Mouse (Mus musculus) intestine, postnatal 0 days (tissue): ENCODE measurements around the gene Chd2. TPM values are rescaled to one million over a fixed set of nuclear protein-coding genes. Genes with fewer than 3 reads are reported as not detected.

ENCODE experiments used
- ATAC-seq: fragments of 200-750 bp; cut with Nextera tagmentation; 2 replicates; pipeline ENCODE4 v1.8.0; 2017; ENCODE audit warnings: mild to moderate bottlenecking, moderate TSS enrichment, moderate library complexity
- H3K27ac ChIP-seq: fragments of 300-500 bp; sonication (generic); 2 replicates; pipeline ENCODE4 v1.5.1; 2014; ENCODE audit warnings: mild to moderate bottlenecking, low read depth, low read length, moderate library complexity
- H3K27me3 ChIP-seq: fragments of 300-500 bp; sonication (generic); replicated peaks from 2 replicates; pipeline ENCODE4 v1.6.1; 2014; ENCODE audit warnings: low read length, mixed read lengths; ENCODE audit not compliant: control insufficient read depth, insufficient read depth
- H3K36me3 ChIP-seq: fragments of 300-500 bp; sonication (generic); 2 replicates; pipeline ENCODE4 v1.6.1; 2014; ENCODE audit warnings: mild to moderate bottlenecking, moderate library complexity; ENCODE audit not compliant: control insufficient read depth, insufficient read depth
- H3K4me1 ChIP-seq: fragments of 300-500 bp; sonication (generic); replicated peaks from 2 replicates; pipeline ENCODE4 v1.6.1; 2014; ENCODE audit warnings: antibody characterized with exemption, low read length, mixed read lengths; ENCODE audit not compliant: control insufficient read depth, insufficient read depth
- H3K4me2 ChIP-seq: fragments of 300-500 bp; sonication (generic); replicated peaks from 2 replicates; pipeline ENCODE4 v1.6.1; 2014; ENCODE audit warnings: low read depth, mild to moderate bottlenecking, moderate library complexity
- H3K4me3 ChIP-seq: fragments of 300-500 bp; sonication (generic); 2 replicates; pipeline ENCODE4 v1.5.1; 2014; ENCODE audit warnings: low read depth, low read length
- H3K9ac ChIP-seq: fragments of 300-500 bp; sonication (generic); 2 replicates; pipeline ENCODE4 v1.6.1; 2014; ENCODE audit warnings: mild to moderate bottlenecking, low read depth, low read length
- H3K9me3 ChIP-seq: fragments of 300-500 bp; sonication (generic); 2 replicates; pipeline ENCODE4 v1.6.1; 2016; ENCODE audit warnings: mixed run types; ENCODE audit not compliant: control insufficient read depth
- CTCF ChIP-seq: sonication (generic); IDR thresholded peaks from 2 replicates; pipeline ENCODE4 v1.5.1; 2016; ENCODE audit warnings: low read depth, mild to moderate bottlenecking, control low read depth, antibody characterized with exemption, moderate library complexity
- WGBS: fragments of 180-500 bp; shearing (Covaris S2); extraction: QIAGEN DNeasy Blood & Tissue Kit; methylation state at CpG from one replicate; pipeline ENCODE4 v1.1.7; 2014; 5-methylcytosine and 5-hydroxymethylcytosine counted together
- polyA plus RNA-seq: library from polyadenylated mRNA; unstranded; fragments of >200 nt; fragmentation: Nextera tagmentation; extraction: Ambion mirVana; gene quantifications from 2 replicates; pipeline ENCODE4 v1.2.1, GENCODE M21; 2015

The Chd2 gene
- polyA plus RNA-seq, 1 experiment from 2014 or later, result 19.3 TPM

DNA sequence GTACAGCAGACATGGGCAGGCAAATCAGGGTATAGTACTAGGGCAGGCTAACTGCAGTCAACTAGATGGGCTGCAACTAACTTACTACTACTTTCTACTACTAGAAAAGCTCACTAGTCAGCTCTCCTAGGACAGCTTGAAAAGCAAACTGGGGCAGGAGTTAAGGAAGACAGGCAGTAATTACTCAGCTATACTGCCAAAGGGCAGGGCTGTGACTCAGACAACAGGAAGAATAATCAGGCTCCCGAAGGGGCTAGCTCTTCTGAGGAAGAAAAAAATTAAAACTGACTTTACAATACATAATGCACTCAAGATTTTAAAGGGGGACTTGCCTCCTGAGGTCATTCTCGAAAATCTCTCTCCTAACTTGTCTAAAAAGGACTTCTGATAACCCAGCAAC is 8.2 kb downstream of the Chd2 start:
- Histone ChIP-seq H3K4me2 (peak overlapping the region; percentile 52), H3K36me3 (no peaks in the 10 kb centered on the region; the same call in 1 of the 2 replicates), H3K27me3 (no peaks in the 10 kb centered on the region), H3K27ac (peak overlapping the region; percentile 86), H3K4me1 (peaks cover 35% of the 10 kb centered on the region), H3K9ac (0 out of 2 replicates have a peak overlapping the region, but pooled peaks have one; percentile 23), H3K9me3 (no peaks in the 10 kb centered on the region), H3K4me3 (0 out of 2 replicates have a peak overlapping the region, but pooled peaks have one; percentile 13)
- ATAC-seq, result no peak
- WGBS, result 19% methylated on average over 2 of the region's 2 CpGs
- TF ChIP-seq CTCF, result no peak

DNA sequence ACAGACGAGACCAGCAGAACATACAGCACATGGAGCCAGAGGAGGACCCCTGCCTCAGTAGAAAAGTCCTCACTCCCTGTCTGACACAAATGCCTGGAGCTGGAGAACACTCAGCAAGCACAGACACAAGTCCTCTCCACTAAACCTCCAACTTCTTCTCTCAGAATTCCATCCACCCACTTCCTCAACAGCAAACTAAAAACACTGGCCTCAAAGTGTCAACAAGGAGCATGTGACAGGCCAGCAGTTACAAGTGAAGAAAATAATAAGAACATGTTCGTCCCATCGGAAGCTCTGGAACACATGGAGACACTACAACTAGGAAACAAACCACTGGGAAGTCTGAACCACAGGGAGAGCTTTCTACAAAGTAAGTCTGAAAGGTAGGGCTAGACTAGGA is 8.7 kb downstream of the Chd2 start:
- TF ChIP-seq CTCF, result no peak
- WGBS, result 25% methylated on average over 3 of the region's 3 CpGs
- H3K9me3 ChIP-seq, result no peaks in the 10 kb centered on the region
- H3K4me3 ChIP-seq, result 0 out of 2 replicates have a peak overlapping the region, but pooled peaks have one; percentile 6
- peak overlapping the region; percentile 86 for H3K27ac ChIP-seq
- H3K4me2 ChIP-seq, result peak overlapping the region; percentile 52
- no peaks in the 10 kb centered on the region; the same call in 1 of the 2 replicates for H3K36me3 ChIP-seq
- H3K9ac ChIP-seq, result no peak overlapping the region
- peaks cover 35% of the 10 kb centered on the region for H3K4me1 ChIP-seq
- no peaks in the 10 kb centered on the region for H3K27me3 ChIP-seq
- ATAC-seq, result no peak

DNA sequence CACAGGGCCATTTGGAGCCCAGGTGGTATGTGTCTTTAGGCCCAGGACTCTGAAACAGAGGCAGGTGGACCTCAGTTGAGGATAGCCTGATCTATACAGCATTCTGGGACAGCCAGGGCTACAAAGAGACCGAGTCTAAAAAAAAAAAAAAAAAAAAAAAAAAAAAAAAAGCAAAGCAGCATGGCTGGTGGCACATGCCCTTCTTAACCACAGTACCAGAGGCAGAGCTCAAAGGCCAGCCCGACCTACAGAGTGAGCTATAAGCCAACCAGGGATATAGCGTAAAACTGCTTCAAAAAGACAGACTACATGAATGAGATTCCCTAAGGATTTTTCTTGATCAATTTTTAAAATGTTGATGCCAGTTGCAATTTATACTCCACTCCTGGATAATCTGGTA is 9.5 kb downstream of the Chd2 start:
- Histone ChIP-seq H3K4me3 (no peak overlapping the region), H3K9me3 (no peaks in the 10 kb centered on the region), H3K4me1 (peaks cover 35% of the 10 kb centered on the region), H3K9ac (no peak overlapping the region), H3K27me3 (no peaks in the 10 kb centered on the region), H3K36me3 (no peaks in the 10 kb centered on the region; the same call in 1 of the 2 replicates), H3K27ac (no peak overlapping the region), H3K4me2 (no peak overlapping the region)
- ATAC-seq, result no peak
- TF ChIP-seq CTCF, result no peak
- 53% methylated on average over 3 of the region's 3 CpGs for WGBS

DNA sequence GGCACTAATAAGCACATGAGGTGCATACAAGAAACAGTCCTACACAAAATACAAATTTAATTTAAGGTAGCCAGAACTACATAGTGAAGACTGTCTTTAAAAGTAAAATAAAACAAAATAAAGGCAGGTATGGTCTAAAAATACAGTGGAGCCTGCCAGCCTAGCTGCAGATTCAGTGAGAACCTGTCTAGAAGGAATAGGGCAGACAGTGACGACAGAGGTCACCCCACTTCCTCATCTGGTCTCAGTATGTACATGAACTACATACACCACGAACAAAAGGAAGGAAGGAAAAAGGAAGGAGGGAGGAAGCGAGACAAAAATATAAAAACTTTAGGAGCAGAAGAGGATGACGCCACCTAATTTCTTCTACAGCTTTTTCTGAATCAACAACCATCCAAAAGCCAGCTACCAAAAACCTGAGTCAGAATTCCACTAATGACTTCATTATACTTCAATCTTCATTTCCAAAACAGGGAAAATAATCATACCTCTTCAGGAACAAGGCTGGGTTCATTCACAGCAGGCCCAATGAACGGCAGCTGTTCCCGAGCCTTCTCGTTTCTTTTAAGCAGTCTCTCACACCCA is 10.0 kb downstream of the Chd2 start:
- H3K36me3 ChIP-seq, result no peaks in the 10 kb centered on the region; the same call in 1 of the 2 replicates
- H3K4me2 ChIP-seq, result no peak overlapping the region
- H3K9me3 ChIP-seq, result no peaks in the 10 kb centered on the region
- no peak overlapping the region for H3K27ac ChIP-seq
- 58% methylated on average over 7 of the region's 7 CpGs for WGBS
- H3K4me1 ChIP-seq, result peaks cover 35% of the 10 kb centered on the region
- TF ChIP-seq CTCF, result no peak
- no peak for ATAC-seq
- no peak overlapping the region for H3K4me3 ChIP-seq
- H3K9ac ChIP-seq, result no peak overlapping the region
- no peaks in the 10 kb centered on the region for H3K27me3 ChIP-seq

DNA sequence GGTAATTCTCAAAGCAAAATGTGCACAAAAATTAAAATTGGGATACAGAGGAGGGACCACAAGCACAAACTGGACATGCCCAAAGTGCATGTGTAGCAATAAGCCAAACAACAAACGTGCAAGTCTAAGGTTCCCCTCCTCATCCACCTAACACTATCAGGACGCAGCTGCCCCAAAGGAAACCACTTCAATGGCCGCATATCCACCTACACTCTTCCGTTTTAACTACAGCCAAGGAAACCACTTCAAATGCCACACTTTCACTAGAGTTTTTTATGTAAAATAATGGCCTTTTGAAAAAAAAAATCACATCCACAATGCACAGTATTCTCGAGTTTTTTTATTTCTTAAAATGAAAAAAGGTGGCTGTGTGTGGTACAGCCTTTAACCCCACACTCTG is 10.8 kb downstream of the Chd2 start:
- Histone ChIP-seq H3K27me3 (no peaks in the 10 kb centered on the region), H3K9me3 (no peaks in the 10 kb centered on the region), H3K4me2 (no peak overlapping the region), H3K27ac (no peak overlapping the region), H3K36me3 (no peaks in the 10 kb centered on the region; the same call in 1 of the 2 replicates), H3K9ac (no peak overlapping the region), H3K4me3 (no peak overlapping the region), H3K4me1 (peaks cover 35% of the 10 kb centered on the region)
- ATAC-seq, result no peak
- WGBS, result 74% methylated on average over 5 of the region's 5 CpGs
- TF ChIP-seq CTCF, result no peak

DNA sequence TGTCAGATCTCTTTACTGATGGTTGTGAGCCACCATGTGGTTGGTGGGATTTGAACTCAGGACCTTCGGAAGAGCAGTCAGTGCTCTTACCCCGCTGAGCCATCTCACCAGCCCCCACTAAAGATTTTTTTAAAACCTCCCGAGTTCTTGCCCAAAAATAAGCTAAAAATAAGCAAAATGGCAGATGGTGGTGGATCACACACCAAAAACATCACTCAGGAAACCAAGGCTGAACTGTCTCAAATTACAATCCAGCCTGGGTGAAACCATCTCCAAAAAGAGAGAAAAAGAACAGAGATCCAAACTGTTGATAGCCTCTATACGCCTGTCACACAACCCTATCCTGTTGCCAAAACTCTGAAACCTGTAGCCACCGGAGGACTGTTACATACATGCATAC is 11.5 kb downstream of the Chd2 start:
- TF ChIP-seq CTCF, result no peak
- H3K27ac ChIP-seq, result no peak overlapping the region
- no peak overlapping the region for H3K4me3 ChIP-seq
- peaks cover 33% of the 10 kb centered on the region for H3K4me1 ChIP-seq
- no peaks in the 10 kb centered on the region for H3K9me3 ChIP-seq
- WGBS, result 89% methylated on average over 5 of the region's 5 CpGs
- no peak overlapping the region for H3K4me2 ChIP-seq
- H3K9ac ChIP-seq, result no peak overlapping the region
- ATAC-seq, result no peak
- H3K27me3 ChIP-seq, result no peaks in the 10 kb centered on the region
- H3K36me3 ChIP-seq, result no peaks in the 10 kb centered on the region; the same call in 1 of the 2 replicates
